Mouse (Mus musculus) retina, postnatal 7 days (tissue): Measurements from ENCODE around the gene Cobl.

Experiments
- DNase-seq: peaks from one replicate; pipeline ENCODE4 v3.0.0-alpha.2; 2012; ENCODE audit warnings: low read depth, low spot score

Cobl gene

GRCm38 (mm10) chr11:12444215-12444614, 20.5 kb downstream of the Cobl start:
- no peak for DNase-seq

- DNase-seq = no peak
Observed at GRCm38 (mm10) chr11:12443614-12444013, 21.1 kb downstream of the Cobl start.

GRCm38 (mm10) chr11:12443185-12443584, 21.6 kb downstream of the Cobl start:
- DNase-seq = no peak

GRCm38 (mm10) chr11:12442283-12442682, 22.5 kb downstream of the Cobl start:
- no peak for DNase-seq

- DNase-seq = no peak
Observed at GRCm38 (mm10) chr11:12435905-12436304, 28.9 kb downstream of the Cobl start.

GRCm38 (mm10) chr11:12435018-12435417, 29.7 kb downstream of the Cobl start:
- DNase-seq = no peak

- DNase-seq = no peak
Observed at GRCm38 (mm10) chr11:12434597-12434996, 30.2 kb downstream of the Cobl start.

GRCm38 (mm10) chr11:12431911-12432310, 32.8 kb downstream of the Cobl start:
- no peak for DNase-seq

GRCm38 (mm10) chr11:12430231-12431041, 34.3 kb downstream of the Cobl start:
- DNase-seq = no peak

GRCm38 (mm10) chr11:12426746-12427145, 38.0 kb downstream of the Cobl start:
- DNase-seq = no peak

- DNase-seq = no peak
Observed at GRCm38 (mm10) chr11:12424205-12424604, 40.6 kb downstream of the Cobl start.

- no peak for DNase-seq
Observed at GRCm38 (mm10) chr11:12421183-12421582, 43.6 kb downstream of the Cobl start.

- DNase-seq = no peak
Observed at GRCm38 (mm10) chr11:12420146-12420545, 44.6 kb downstream of the Cobl start.

- no peak for DNase-seq
Observed at GRCm38 (mm10) chr11:12416899-12417298, 47.9 kb downstream of the Cobl start.

GRCm38 (mm10) chr11:12415329-12415728, 49.4 kb downstream of the Cobl start:
- DNase-seq = no peak

GRCm38 (mm10) chr11:12411950-12412349, 52.8 kb downstream of the Cobl start:
- no peak for DNase-seq

- no peak for DNase-seq
Observed at GRCm38 (mm10) chr11:12411075-12411807, 53.5 kb downstream of the Cobl start.

GRCm38 (mm10) chr11:12409463-12409862, 55.3 kb downstream of the Cobl start:
- DNase-seq = no peak

- DNase-seq = no peak
Observed at GRCm38 (mm10) chr11:12407834-12408233, 56.9 kb downstream of the Cobl start.

GRCm38 (mm10) chr11:12399903-12400302, 64.9 kb downstream of the Cobl start:
- no peak for DNase-seq

- DNase-seq = no peak
Observed at GRCm38 (mm10) chr11:12396196-12396595, 68.6 kb downstream of the Cobl start.

GRCm38 (mm10) chr11:12394701-12395100, 70.1 kb downstream of the Cobl start:
- DNase-seq = no peak

GRCm38 (mm10) chr11:12394151-12394550, 70.6 kb downstream of the Cobl start:
- DNase-seq = no peak
